Mouse (Mus musculus) midbrain, embryonic 10.5 days (tissue): ENCODE data around the gene Padi1. TPM values are rescaled to one million over a fixed set of nuclear protein-coding genes. Genes with fewer than 3 reads are reported as not detected.
A peak's percentile ranks its signal among the peaks of the same experiment; 100 is the strongest.

Experiments
- DNase-seq: peaks from one replicate; pipeline ENCODE4 v3.0.0-alpha.2; 2017; ENCODE audit warnings: low spot score
- H3K27ac ChIP-seq: fragments of 300-500 bp; sonication (generic); replicated peaks from 2 replicates; pipeline ENCODE4 v1.5.1; 2016; ENCODE audit warnings: mild to moderate bottlenecking
- H3K27me3 ChIP-seq: fragments of 300-500 bp; sonication (generic); 2 replicates; pipeline ENCODE4 v1.6.1; 2016; ENCODE audit warnings: low read depth, mild to moderate bottlenecking; ENCODE audit not compliant: poor library complexity, severe bottlenecking
- H3K36me3 ChIP-seq: fragments of 300-500 bp; sonication (generic); 2 replicates; pipeline ENCODE4 v1.6.1; 2016; ENCODE audit warnings: mild to moderate bottlenecking, moderate library complexity
- H3K4me1 ChIP-seq: fragments of 300-500 bp; sonication (generic); 2 replicates; pipeline ENCODE4 v1.6.1; 2016
- H3K4me3 ChIP-seq: fragments of 300-500 bp; sonication (generic); 2 replicates; pipeline ENCODE4 v1.5.1; 2016; ENCODE audit warnings: mild to moderate bottlenecking, moderate library complexity
- H3K9me3 ChIP-seq: fragments of 300-500 bp; sonication (generic); replicated peaks from 2 replicates; pipeline ENCODE4 v1.6.1; 2016; ENCODE audit warnings: mild to moderate bottlenecking
- WGBS: fragments of 180-500 bp; shearing (Covaris S2); methylation state at CpG from one replicate; pipeline ENCODE4 v1.1.7; 2016; 5-methylcytosine and 5-hydroxymethylcytosine counted together
- polyA plus RNA-seq: library from polyadenylated mRNA; unstranded; fragments of >200 nt; fragmentation: Nextera tagmentation; extraction: Ambion mirVana; gene quantifications from 2 replicates; pipeline ENCODE4 v1.2.1, GENCODE M21; 2016

The Padi1 gene
- polyA plus RNA-seq, 1 experiment from 2014 or later: 0.06 TPM

DNA sequence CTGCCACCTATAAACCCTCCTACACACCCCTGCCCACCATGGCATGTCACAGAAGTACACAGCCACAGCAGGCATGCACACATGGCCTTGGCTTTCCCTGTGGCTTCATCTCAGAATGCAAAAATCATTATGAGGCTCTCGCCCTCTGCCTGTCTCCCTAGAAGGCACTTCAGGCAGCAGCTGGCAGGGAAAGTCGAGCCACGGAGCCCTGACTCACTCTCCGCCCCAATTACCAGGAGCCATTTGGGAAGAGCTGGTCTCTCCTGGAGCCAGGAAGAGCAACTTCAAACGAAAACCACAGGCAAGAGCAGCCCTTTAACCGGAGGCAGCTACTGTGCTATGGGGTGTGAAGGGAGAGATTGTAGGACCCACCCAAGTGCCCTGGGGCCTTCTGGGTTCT lies 31.1 kb upstream of the Padi1 start:
- no peak for DNase-seq
- 87% methylated on average over 6 of the region's 6 CpGs for WGBS

DNA sequence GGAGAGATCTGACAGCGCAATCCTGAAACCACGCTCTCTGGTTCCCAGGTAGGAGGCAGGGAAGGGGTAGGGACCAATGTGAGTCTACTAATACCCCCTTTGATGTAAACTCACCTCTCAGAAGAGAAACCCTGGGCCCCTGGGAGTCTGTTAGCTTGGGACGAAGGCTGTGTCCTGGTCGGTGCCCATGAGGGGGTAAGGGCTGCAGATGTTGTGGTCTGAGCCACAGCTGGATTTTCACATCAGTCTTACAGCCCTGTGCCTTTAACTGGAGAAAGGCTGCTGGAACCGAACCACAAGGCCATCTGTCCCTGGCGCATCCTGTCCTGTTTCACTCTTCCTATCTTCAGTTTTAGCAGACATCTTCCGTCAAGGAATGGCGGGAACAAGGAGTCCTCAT lies 30.6 kb upstream of the Padi1 start:
- no peak for DNase-seq
- H3K36me3 ChIP-seq: no peaks in the 10 kb centered on the region
- H3K4me3 ChIP-seq: no peak overlapping the region
- peaks cover 15% of the 10 kb centered on the region for H3K9me3 ChIP-seq
- 91% methylated on average over 8 of the region's 8 CpGs for WGBS
- no peaks in the 10 kb centered on the region for H3K27me3 ChIP-seq
- peaks cover 10% of the 10 kb centered on the region; the same call in 1 of the 2 replicates for H3K4me1 ChIP-seq
- no peak overlapping the region for H3K27ac ChIP-seq

More for the DNA sequence above, 31.1 kb upstream of the Padi1 start:
- Histone ChIP-seq H3K9me3 (peaks cover 16% of the 10 kb centered on the region), H3K4me1 (peaks cover 10% of the 10 kb centered on the region; the same call in 1 of the 2 replicates), H3K36me3 (no peaks in the 10 kb centered on the region), H3K4me3 (no peak overlapping the region), H3K27ac (no peak overlapping the region), H3K27me3 (no peaks in the 10 kb centered on the region)

DNA sequence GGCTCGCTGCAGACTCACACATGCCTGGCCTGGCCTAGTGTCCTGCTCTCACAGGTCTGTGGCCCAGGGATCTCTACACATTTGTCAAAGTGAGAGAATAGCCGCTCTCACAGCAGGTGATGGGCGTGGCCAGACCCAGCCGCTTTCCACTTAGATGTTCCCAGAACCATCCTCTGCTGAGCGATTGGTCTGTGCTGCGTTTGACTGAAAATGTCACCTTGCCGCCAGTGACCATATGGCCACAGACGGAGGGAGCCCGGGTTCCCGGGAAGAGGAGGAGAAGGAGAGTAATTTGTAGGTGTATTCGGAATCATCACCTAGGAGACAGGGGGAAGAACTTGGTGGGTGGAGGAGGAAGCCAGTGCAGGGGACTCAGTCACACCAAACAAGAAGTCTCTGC lies 27.4 kb upstream of the Padi1 start:
- Histone ChIP-seq H3K4me1 (peaks cover 20% of the 10 kb centered on the region), H3K9me3 (peaks cover 15% of the 10 kb centered on the region), H3K27ac (no peak overlapping the region), H3K36me3 (no peaks in the 10 kb centered on the region), H3K27me3 (peaks cover 12% of the 10 kb centered on the region), H3K4me3 (no peak overlapping the region)
- 76% methylated on average over 11 of the region's 11 CpGs for WGBS
- DNase-seq: no peak

DNA sequence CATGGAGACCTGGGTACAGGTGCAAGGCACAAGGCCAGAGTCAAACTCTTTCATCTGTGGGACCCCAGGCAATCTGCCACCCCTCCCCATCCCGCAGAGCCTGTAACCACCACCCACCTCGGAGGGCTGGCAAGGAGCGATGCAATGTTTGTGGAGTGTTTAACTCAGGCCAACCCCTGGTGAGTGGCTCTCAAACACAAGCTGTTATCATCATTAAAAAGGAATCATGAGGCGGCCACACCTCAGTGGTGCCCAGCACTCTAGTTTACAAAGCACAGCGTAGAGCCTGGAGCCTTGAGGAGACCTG lies 27.1 kb upstream of the Padi1 start:
- Histone ChIP-seq H3K4me1 (peaks cover 20% of the 10 kb centered on the region), H3K27me3 (peaks cover 12% of the 10 kb centered on the region), H3K9me3 (peaks cover 15% of the 10 kb centered on the region), H3K27ac (no peak overlapping the region), H3K36me3 (no peaks in the 10 kb centered on the region), H3K4me3 (no peak overlapping the region)
- WGBS: 87% methylated on average over 5 of the region's 5 CpGs
- DNase-seq: no peak

DNA sequence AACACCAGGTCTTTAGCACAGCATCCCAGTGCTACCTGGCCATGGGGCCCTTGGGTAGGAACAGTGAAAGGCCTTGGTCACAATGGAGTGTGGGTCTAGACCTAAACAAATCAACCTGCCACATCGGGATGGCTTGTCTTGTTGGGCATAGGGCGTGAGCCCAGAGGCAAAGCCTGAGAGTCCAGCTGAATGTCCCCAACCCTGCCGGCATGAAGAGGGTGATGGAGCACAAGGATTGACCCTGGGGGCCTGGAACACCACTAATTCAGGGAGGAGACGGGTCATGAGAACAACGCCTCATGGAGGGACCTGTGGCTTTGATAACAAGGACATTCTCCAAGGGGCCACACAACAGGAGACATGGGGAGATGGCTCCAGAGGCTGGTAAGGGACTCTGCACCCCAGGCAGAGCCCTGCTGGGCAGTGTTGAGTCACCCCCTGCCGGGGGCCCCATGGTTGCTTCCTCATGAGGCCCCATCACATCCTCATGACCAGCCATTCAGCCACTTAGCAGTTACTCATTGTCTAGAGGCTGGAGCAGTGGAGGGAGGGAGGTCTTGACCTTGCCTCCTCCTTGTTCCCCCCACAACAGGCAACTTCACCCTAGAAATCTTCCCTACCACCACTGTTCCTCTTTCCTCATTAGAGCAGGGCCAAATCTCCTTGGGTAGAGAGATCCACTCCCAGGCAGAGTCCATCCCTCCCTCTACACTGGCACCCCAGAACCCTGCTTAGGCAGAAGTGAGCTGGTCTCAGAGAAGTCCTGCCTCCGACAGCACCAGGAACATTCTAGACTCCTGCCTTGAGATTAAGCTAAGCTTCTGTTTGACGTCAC lies 26.5 kb upstream of the Padi1 start:
- H3K36me3 ChIP-seq: no peaks in the 10 kb centered on the region
- WGBS: 90% methylated on average over 8 of the region's 8 CpGs
- peaks cover 16% of the 10 kb centered on the region for H3K4me1 ChIP-seq
- peaks cover 15% of the 10 kb centered on the region for H3K9me3 ChIP-seq
- peaks cover 12% of the 10 kb centered on the region for H3K27me3 ChIP-seq
- 0 out of 2 replicates have a peak overlapping the region, but pooled peaks have one; percentile 13 for H3K27ac ChIP-seq
- DNase-seq: no peak
- H3K4me3 ChIP-seq: no peak overlapping the region

DNA sequence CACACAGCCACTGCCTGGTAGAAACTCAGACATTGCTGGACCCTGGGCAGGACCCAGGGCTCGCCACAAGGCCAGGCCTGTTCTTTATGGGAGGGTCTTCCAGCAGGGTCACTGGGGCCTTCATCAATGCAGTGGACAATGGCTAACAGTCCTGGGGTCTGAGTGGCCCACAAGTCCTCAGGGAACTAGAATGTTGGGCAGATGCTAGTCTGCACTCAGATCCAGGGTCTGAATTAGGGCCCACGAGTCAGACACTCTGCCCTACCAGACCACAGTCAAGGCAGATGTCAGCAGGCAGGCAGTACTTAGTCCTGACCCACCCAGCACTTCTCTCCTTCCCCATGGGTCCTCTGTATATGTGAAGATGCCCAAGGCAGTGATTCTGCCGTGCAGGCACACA lies 25.8 kb upstream of the Padi1 start:
- no peak overlapping the region for H3K4me3 ChIP-seq
- H3K9me3 ChIP-seq: peaks cover 15% of the 10 kb centered on the region
- peaks cover 16% of the 10 kb centered on the region for H3K4me1 ChIP-seq
- H3K27ac ChIP-seq: no peak overlapping the region
- 89% methylated on average over 3 of the region's 3 CpGs for WGBS
- DNase-seq: no peak
- peaks cover 12% of the 10 kb centered on the region for H3K27me3 ChIP-seq
- no peaks in the 10 kb centered on the region for H3K36me3 ChIP-seq

DNA sequence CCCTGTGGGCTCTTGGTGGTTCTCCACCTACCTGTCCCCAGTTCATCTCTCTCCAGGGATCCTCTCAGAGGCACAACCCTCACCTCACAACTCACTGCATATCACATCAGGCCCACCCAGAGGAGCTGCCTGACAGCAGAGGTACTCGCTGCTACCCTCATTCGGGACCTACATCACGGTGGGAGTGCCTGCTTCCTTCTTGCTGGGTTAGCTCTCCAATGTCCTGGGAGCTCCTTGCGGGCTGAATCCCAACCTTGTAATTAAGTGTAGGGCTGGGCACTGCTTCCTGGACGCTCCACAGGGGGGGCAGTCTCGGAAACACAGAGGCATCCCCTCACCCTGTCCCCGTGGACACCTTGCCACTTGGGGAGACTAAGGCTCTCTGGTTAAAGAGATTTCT lies 25.3 kb upstream of the Padi1 start:
- H3K27ac ChIP-seq: no peak overlapping the region
- no peak for DNase-seq
- H3K4me1 ChIP-seq: peaks cover 16% of the 10 kb centered on the region
- H3K36me3 ChIP-seq: no peaks in the 10 kb centered on the region
- peaks cover 12% of the 10 kb centered on the region for H3K27me3 ChIP-seq
- H3K9me3 ChIP-seq: peaks cover 15% of the 10 kb centered on the region
- 87% methylated on average over 7 of the region's 7 CpGs for WGBS
- no peak overlapping the region for H3K4me3 ChIP-seq

DNA sequence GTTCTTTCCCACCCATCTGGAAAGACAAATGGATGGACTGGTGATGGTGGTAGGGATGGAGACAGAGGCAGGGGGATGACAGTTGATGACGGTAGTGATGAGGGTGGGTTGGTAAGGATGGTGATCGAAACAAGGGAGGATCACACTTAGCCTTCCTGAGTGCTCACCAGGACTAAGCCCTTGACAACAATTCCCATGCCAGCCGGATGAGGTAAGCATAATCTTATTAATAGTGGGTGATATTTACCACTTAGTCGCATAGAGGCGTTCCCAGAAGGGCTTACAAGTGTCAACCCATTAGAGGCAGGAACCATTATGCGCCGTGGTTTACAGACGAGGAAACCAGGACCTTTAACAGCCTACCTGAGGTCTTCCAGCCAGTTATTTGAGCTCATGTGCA lies 24.4 kb upstream of the Padi1 start:
- no peak overlapping the region for H3K4me3 ChIP-seq

DNA sequence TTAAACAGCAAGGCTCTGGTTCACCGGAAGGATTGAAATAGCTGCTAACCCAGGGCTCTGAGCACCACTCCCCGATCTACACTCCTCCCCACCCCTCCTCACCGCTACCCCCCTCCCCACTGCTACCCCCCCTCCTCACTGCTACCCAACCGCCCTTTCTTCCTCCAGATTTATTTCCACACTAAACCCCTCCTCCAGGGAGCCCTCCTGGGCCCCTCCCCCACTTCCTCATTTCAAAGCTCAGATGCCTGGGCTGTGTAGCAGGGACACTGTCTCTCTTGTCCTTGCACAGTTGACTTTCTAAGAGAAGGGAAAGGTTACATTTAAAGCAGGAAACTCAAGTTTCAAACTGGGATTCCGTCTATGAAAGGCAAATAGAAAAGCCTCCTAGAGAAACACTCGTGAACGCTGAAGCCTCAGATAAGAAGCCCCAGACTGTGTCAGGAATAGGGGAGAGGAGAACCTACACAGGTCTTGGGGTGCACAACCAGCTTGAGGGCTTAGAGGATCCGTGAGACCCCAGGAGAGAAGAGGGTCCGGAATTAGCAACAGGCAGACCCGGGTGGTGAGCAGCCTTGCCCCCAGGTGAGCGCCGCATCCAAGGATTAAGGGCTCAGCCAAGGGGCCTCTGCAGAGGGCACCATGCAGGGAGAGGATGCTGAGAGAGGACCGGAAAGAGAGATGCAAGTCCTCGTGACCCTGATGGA lies 23.1 kb upstream of the Padi1 start:
- peaks cover 16% of the 10 kb centered on the region for H3K4me1 ChIP-seq
- WGBS: 3% methylated on average over 14 of the region's 14 CpGs
- peak; percentile 29 for DNase-seq

More for the DNA sequence above, 24.4 kb upstream of the Padi1 start:
- H3K4me1 ChIP-seq: peaks cover 16% of the 10 kb centered on the region
- H3K27ac ChIP-seq: no peak overlapping the region
- H3K36me3 ChIP-seq: no peaks in the 10 kb centered on the region
- WGBS: 92% methylated on average over 8 of the region's 8 CpGs
- no peak for DNase-seq
- H3K9me3 ChIP-seq: peaks cover 15% of the 10 kb centered on the region
- H3K27me3 ChIP-seq: peaks cover 12% of the 10 kb centered on the region

DNA sequence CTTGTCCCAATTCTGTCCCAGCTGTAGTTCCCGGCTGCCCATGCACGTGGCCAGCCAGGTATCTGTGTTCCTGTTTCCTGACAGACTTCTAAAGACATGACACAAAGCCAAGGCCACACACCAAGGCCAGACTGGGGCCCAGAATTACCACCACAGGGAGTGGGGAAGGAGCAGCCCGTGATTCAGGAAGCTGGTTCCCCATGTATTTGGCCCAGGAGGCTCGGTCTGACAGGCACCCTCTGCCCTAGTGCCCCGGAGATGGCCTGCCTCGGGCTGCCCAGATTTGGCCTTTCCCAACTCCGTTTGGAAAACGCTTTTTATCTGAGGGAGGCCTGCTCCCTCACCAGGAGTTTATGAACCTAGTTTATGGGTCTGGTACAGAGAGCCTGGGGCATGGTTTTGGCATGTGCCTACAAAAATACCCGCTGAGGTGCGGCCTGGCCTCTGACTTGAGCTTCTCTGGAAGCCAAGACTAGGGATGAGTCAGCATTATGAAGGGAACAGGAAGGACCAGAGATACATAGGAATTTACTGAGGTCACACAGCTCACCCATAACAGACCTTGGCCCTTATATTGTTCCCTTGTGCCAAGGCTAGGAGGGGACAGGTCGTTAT lies 16.6 kb upstream of the Padi1 start:
- H3K9me3 ChIP-seq: no peaks in the 10 kb centered on the region
- H3K27ac ChIP-seq: no peak overlapping the region
- 85% methylated on average over 11 of the region's 11 CpGs for WGBS
- H3K36me3 ChIP-seq: no peaks in the 10 kb centered on the region
- H3K4me1 ChIP-seq: peaks cover 5% of the 10 kb centered on the region; the same call in 1 of the 2 replicates
- no peaks in the 10 kb centered on the region; the same call in 1 of the 2 replicates for H3K27me3 ChIP-seq
- H3K4me3 ChIP-seq: no peak overlapping the region
- DNase-seq: no peak

More for the DNA sequence above, 23.1 kb upstream of the Padi1 start:
- peak overlapping the region; percentile 32 for H3K4me3 ChIP-seq
- H3K9me3 ChIP-seq: peaks cover 9% of the 10 kb centered on the region
- H3K27me3 ChIP-seq: peaks cover 12% of the 10 kb centered on the region
- H3K36me3 ChIP-seq: no peaks in the 10 kb centered on the region
- H3K27ac ChIP-seq: peak overlapping the region; percentile 25; the same call in 1 of the 2 replicates

DNA sequence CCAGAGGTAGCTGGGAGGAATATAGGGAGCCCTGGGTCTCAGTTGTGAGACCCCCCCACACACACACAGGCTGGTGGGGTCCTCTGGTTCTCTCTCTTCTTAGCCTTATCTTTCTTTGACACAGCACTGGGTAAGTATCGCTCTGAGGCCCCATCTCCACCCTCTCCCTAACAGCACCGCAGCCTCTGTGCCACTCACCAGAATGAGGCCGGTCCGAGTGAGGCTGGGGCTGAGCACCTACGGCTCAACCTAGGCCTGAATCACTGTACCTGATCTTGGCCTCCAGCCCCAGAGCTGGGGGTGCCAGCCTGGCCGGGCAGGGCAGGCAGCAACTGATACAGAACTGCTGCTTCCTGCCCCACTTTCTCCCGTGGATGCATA lies 15.2 kb upstream of the Padi1 start:
- H3K4me1 ChIP-seq: peaks cover 5% of the 10 kb centered on the region; the same call in 1 of the 2 replicates
- H3K9me3 ChIP-seq: no peaks in the 10 kb centered on the region
- H3K36me3 ChIP-seq: no peaks in the 10 kb centered on the region
- 93% methylated on average over 7 of the region's 7 CpGs for WGBS
- H3K4me3 ChIP-seq: no peak overlapping the region
- no peak for DNase-seq
- peak overlapping the region; percentile 52; the same call in 1 of the 2 replicates for H3K27ac ChIP-seq
- no peaks in the 10 kb centered on the region; the same call in 1 of the 2 replicates for H3K27me3 ChIP-seq

DNA sequence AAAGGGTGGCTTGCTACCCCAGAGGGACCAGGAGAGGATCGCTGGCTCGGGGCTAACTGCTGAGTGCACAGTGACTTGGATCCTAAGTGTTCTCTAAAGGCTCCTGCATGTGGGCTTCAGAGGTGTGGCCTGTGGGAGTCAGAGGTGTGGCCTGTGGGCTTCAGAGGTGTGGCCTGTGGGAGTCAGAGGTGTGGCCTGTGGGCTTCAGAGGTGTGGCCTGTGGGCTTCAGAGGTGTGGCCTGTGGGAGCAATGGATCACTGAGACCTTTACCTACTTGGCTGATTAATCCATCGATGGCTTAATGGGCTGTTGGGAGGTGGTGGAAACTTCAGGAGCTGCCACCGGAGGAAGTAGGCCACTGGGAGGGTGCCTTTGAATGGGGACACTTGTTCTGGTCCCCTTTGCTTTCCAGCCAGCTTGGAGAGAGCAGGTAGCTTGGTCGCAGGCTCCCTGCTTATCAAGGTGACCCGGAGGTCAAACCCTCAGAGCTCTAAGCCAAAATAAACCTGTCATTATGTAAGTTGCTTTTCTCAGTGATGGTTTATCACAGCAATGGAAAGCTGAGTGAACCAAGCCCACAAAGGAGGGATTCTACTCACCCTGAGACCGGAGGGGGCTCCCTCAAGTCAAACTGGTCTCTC lies 14.7 kb upstream of the Padi1 start:
- no peak for DNase-seq
- 65% methylated on average over 7 of the region's 7 CpGs for WGBS

More for the DNA sequence above, 14.7 kb upstream of the Padi1 start:
- Histone ChIP-seq H3K27me3 (no peaks in the 10 kb centered on the region; the same call in 1 of the 2 replicates), H3K9me3 (no peaks in the 10 kb centered on the region), H3K27ac (0 out of 2 replicates have a peak overlapping the region, but pooled peaks have one; percentile 52), H3K4me3 (no peak overlapping the region), H3K36me3 (no peaks in the 10 kb centered on the region), H3K4me1 (peaks cover 5% of the 10 kb centered on the region; the same call in 1 of the 2 replicates)
